ENCODE assay signal across 10 mouse cellular contexts in the genomic region with DNA sequence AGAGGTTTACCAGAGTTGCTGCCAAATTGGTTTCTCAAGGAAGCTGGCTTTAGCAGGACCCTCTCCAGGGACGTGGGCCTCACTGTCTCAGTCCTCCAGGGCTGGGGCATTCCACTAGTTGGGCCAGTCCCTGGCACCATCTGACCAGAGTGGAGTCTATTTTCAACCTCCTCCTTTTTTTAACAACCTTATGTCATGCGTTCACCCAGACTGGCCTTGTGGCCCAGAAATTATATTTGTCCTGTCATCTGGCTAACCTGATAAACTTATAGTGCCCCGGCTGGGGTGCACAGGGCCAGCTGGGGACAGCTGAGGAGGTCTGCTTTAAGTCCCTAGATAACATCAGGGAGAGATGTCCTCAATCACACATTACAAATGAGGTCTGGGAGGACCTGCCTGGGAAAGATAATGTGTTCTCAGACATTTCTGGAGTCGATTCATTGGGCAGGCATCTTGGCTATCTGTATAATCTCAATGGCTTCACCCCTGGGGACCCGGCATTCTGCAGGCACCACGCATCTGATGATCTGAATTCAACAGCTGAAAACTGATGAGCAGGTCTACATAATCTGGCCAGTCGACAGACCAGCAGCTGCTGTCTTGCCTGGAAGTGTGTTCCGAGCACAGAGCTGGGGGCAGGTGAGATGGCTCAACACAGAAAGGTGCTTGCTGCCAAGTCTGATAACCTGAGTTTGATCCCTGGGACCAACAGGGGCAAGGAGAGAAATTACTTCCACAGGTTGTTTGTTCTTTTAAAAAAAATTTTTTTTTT.
DNase-seq lines count a peak whose midpoint lies in the region; ATAC-seq and TF ChIP-seq lines count a peak whose summit lies in the region.
"Had no signal": no experiment of that assay in that cellular context is flagged by ENCODE, and none has a peak within 500 bp of the region (broad histone marks: within the 10 kb centered on the region; RNA-seq: fewer than 3 reads in every experiment).

No protein-coding gene starts in this region.

- whole genome bisulfite sequencing in forebrain, embryonic 16.5 days: 77% methylated on average over 8 of the region's 8 CpGs
- WGBS in forebrain, postnatal 0 days: 70% methylated on average over 8 of the region's 8 CpGs
- WGBS in limb, embryonic 10.5 days: 67% methylated on average over 8 of the region's 8 CpGs

- H3K27ac ChIP-seq in forebrain, embryonic 16.5 days (ENCODE audit: low read length): 0 out of 2 replicates have a peak overlapping the region, but pooled peaks have one; percentile 4
- H3K27ac ChIP-seq in forebrain, postnatal 0 days (ENCODE audit: low read depth, low read length): no peak overlapping the region
- peak overlapping the region; percentile 44; the same call in 1 of the 2 replicates for H3K27ac ChIP-seq in brown adipose tissue, adult 24 weeks (replicated peaks; ENCODE audit: low read depth, low read length)
- H3K27ac ChIP-seq in limb, embryonic 10.5 days: 0 out of 2 replicates have a peak overlapping the region, but pooled peaks have one; percentile 10
- H3K27ac ChIP-seq: liver, embryonic 14.5 days had no signal

- TF ChIP-seq CTCF in forebrain, postnatal 0 days (IDR thresholded peaks at IDR 0.05; ENCODE audit: low read depth): no peak

- no peaks in the 10 kb centered on the region for H3K36me3 ChIP-seq in forebrain, embryonic 16.5 days (ENCODE audit: control insufficient read depth, insufficient read depth)
- no peaks in the 10 kb centered on the region for H3K36me3 ChIP-seq in forebrain, postnatal 0 days (ENCODE audit: insufficient read depth)
- no peaks in the 10 kb centered on the region for H3K36me3 ChIP-seq in limb, embryonic 10.5 days

- H3K9me3 ChIP-seq in forebrain, embryonic 16.5 days (ENCODE audit: control insufficient read depth, low read length): no peaks in the 10 kb centered on the region
- no peaks in the 10 kb centered on the region for H3K9me3 ChIP-seq in forebrain, postnatal 0 days (ENCODE audit: low read length)
- H3K9me3 ChIP-seq in limb, embryonic 10.5 days (replicated peaks): no peaks in the 10 kb centered on the region

- intact Hi-C loops in left cerebral cortex, postnatal 10 days (cut with DNase I): no loop called here

- peaks cover 21% of the 10 kb centered on the region for H3K4me1 ChIP-seq in forebrain, embryonic 16.5 days (replicated peaks; ENCODE audit: control insufficient read depth, insufficient read depth, low read length)
- no peaks in the 10 kb centered on the region for H3K4me1 ChIP-seq in forebrain, postnatal 0 days (ENCODE audit: insufficient read depth)
- H3K4me1 ChIP-seq in brown adipose tissue, adult 24 weeks (ENCODE audit: control insufficient read depth, insufficient read depth, insufficient read length, low read length): no peaks in the 10 kb centered on the region
- H3K4me1 ChIP-seq in limb, embryonic 10.5 days: peaks cover 10% of the 10 kb centered on the region

- H3K9ac ChIP-seq in forebrain, embryonic 16.5 days (replicated peaks; ENCODE audit: low read depth, low read length): no peak overlapping the region
- H3K9ac ChIP-seq in forebrain, postnatal 0 days: no peak overlapping the region
- H3K9ac ChIP-seq: liver, embryonic 14.5 days had no signal

- no peak overlapping the region for H3K4me2 ChIP-seq in forebrain, embryonic 16.5 days (ENCODE audit: low read length)
- no peak overlapping the region for H3K4me2 ChIP-seq in forebrain, postnatal 0 days (ENCODE audit: low read depth)

- no peak for ATAC-seq in forebrain, embryonic 16.5 days
- ATAC-seq in forebrain, postnatal 0 days: no peak

- no peaks in the 10 kb centered on the region for H3K27me3 ChIP-seq in forebrain, embryonic 16.5 days (replicated peaks; ENCODE audit: control insufficient read depth, insufficient read depth, low read length)
- no peaks in the 10 kb centered on the region for H3K27me3 ChIP-seq in forebrain, postnatal 0 days (ENCODE audit: insufficient read depth, low read length)
- H3K27me3 ChIP-seq in limb, embryonic 10.5 days (ENCODE audit: low read depth, poor library complexity, severe bottlenecking): peaks cover 14% of the 10 kb centered on the region; the same call in 1 of the 2 replicates

- no peak for DNase-seq in forebrain, postnatal 0 days
- peak; percentile 65 to 73 for DNase-seq in heart, adult 9 months (ENCODE audit: low spot score in 2 of 2)
- no peak for DNase-seq in limb, embryonic 10.5 days (ENCODE audit: low spot score)
- no peak for DNase-seq in left cerebral cortex, postnatal 10 days (ENCODE audit: extremely low spot score in 1 of 2, low spot score in 2 of 2)
- DNase-seq in left cerebral cortex, adult 18-20 months (ENCODE audit: low spot score in 2 of 2): no peak
- DNase-seq in cerebellum, adult 18-20 months: no peak

- H3K4me3 ChIP-seq in forebrain, embryonic 16.5 days (replicated peaks; ENCODE audit: low read length): no peak overlapping the region
- no peak overlapping the region for H3K4me3 ChIP-seq in forebrain, postnatal 0 days (ENCODE audit: low read depth, low read length)
- H3K4me3 ChIP-seq in brown adipose tissue, adult 24 weeks (ENCODE audit: insufficient read depth, low read depth, low read length): no peak overlapping the region
- no peak overlapping the region for H3K4me3 ChIP-seq in limb, embryonic 10.5 days
- H3K4me3 ChIP-seq: erythroblast, embryonic 14.5 days had no signal

Comparison
In these comparisons a context has a peak if more than half of its experiments do, and no peak if none do; other contexts are left out.
1. DNase-seq: peak in heart, adult 9 months (2 of 2); none in forebrain, postnatal 0 days (single experiment), limb, embryonic 10.5 days (single experiment), left cerebral cortex, postnatal 10 days (0 of 2), left cerebral cortex, adult 18-20 months (0 of 2) and cerebellum, adult 18-20 months (0 of 2).